Mouse (Mus musculus) testis, postnatal 14 days (tissue): ENCODE data around the gene Cachd1.

ENCODE experiments used
- DNase-seq: peaks from one replicate; pipeline ENCODE4 v3.0.0; 2021; ENCODE audit warnings: low spot score

Cachd1 gene

DNA sequence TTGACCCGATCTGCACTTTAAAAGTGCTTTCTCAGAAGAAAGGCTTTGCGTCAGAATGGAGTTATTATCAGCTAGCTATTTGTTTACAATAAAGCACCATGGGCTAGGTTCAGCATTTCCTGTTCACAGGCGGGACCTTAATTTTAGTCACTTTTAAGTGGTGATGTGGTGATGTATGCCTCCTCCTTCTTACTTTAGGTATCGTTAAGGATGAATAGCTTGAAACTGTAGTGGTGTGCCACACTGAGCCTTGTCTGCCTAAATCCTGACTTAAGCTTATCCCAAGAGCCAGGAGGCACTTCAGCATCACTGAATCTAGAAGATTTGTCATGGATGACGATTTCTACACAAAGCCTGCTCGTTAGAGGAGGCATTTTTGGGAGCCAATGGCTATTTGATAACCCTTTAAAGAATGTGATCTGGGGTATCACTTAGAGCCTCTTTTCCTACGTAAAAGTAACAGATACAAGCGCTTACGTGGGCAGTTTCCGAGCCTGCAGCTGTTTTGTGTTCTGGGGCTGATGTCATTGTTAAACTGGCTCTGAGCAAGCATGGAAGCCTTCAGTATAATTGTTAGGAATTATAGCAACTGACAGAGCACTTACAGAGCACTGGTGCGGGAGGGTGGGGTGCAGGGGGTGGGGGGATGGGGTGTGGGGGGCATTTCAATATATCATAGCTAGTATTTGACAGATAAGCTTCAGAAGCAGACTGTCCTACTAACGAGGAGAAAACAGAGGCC lies 89.7 kb downstream of the Cachd1 start:
- no peak for DNase-seq

DNA sequence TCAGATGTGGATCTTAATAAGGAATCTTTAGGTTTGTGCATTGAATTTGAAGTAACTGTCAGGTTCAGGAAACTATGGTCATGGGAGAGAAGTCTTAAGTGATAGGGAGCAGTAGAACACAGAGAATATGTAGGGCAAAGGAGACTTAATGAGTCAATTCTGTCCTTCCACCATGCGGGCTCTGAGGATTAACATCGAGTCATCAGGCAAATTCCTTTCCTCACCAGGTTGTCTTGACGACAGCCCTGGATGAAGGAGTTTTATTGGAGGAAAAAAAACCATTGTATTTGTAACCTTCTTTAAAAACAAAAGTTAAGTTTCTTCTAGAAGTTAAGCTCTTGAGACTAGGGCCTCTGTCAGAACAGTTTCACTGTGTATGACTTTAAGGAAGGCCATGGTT lies 100.9 kb downstream of the Cachd1 start:
- DNase-seq, result no peak

DNA sequence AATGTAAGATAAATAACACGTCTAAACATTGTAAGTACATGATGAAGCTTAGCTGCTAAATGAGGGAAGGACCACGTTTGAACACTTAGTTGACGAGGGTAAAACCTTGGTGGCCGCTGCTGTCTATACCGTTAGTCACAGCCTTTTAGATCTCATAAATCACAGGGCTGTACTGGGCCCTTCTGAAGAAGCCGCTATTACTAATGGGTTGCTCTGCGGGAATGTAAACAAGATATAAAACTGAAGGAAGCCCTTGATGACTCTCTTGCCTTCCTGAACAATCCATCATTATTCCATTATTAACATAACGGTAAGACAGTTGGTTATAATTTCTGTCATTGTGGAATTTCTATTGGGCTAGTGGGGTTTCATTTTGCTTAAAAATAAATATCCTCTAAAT lies 102.9 kb downstream of the Cachd1 start:
- no peak for DNase-seq

DNA sequence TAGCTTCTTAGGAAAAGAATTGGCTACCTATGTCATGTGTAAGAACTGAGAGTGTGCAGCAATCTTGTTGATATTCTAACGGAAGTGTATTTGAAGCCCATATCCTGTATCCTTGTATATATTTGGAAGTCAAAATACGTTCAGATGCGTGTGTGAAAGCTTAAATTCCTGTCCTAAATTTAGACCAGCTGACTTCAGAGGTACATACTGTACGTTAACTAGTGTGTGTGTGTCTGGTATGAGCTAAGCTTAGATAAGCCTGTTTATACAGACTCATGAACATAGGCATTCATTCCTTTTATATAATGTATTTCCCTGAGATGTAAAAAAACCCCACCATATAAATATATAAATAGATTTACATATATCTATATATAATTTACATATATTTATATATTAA lies 103.6 kb downstream of the Cachd1 start:
- DNase-seq, result no peak

DNA sequence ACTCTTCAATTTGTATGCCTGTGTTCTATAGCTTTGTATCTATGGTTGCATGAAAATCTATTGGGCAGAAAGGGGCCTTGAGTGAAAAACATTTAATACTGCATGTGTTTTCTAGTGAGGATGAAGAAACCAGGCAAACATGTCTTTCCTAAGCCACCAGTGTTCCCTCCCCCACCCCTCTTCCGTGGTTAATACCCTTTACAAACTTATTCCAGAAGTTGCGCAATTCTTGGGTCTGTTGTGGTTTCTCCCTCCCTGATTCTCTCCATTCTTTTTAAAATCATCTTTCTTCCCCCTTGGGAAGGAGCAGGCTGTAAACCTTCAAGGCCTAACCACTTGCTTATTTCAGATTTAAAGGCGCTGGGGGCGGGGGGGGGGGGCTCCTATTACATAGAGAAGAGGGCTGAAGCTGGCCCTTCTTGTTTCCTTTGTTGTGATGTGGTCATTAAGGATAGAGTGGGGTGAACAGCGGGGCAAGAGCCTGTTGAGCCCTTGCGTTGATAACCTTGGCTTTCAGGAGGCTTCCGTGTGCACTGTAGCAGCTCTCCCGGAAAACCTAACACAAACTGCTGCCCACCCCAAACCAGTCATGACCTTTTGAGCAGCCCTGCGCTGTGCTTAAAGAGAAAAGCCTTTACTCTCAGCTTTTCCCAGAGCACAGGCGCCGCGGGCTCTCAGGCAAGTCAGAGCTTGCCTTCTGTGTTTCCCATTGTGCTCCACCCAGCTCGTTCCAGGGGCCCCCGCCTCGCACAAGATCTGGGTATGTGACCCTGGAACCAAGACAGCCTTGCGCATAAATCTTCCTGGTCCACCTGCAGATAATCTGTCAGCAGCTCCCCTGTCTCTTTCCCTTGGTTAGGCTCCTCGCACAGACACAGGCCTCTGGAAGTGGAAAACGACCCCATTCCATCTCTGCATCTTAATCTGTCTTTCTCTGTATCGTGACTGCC lies 109.6 kb downstream of the Cachd1 start:
- no peak for DNase-seq

DNA sequence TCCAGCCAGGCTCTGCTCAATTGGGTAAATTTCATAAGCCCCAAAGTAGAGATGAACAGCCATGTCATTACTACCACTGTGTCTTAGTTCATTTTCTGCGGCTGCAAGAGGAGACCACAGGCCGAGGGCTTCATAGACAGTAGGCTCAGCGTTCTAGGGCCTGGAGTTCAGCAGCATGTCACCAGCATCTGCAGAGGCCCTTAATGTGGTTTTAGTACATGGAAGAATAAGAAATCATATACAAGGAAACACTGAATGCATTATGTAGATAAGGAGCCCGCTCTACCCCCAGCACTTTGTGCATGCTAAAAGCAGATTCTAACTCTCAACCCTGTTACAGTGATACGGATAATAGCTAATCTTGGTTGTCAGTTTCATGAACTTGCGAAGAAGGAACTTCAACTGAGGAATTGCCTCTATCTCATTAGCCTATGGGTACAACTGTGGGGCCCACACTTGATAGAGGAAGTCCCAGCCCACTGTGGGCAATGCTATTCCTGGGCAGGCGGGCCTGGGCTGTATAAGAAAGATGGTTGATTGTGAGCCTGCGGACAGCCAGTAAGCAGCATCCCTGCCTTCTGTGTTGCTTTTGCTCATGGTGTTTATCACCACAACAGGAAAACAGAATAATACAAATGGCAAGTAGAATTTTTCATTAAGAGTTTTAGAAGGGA lies 110.4 kb downstream of the Cachd1 start:
- DNase-seq, result no peak

DNA sequence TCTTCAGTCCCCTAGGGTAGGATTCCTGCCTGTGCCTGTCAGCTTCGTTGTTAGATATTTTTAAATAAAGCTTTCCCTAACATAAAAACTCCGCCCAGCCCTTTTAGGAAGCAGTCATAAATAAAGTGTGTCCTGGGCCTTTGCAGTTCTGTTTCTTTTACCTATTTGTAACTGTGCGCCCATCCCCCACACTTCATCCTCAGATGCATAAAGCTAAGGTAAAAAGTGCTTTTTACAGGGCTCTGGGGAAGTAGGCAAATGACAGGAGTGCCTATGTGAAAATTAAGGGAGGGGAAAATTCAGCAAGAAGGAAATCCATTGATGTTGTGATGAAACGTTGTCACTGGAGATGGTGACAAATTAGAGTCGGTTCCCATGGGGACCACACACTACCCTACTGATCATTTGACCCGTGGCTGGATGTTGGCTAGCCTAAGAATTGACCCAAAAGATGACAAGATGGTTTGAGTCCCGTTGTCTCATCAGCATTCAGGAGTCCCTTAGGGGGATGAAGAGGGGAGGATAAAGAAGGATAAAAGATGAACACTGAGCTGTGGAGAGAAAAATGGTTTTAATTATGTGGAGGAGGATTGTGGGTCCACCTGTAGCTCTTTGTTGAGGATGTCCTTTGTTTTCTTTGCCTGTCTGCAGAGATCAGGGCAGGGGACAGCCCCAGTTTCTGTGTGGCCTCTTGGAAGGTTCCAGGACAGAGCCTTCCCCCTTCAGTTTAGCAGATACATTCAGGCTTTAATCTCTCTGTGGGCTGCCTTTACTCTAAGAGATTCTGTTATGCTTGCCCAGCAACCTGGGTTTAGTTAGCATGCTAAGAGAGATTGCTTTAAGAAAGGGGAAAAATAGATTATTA lies 113.9 kb downstream of the Cachd1 start:
- no peak for DNase-seq

DNA sequence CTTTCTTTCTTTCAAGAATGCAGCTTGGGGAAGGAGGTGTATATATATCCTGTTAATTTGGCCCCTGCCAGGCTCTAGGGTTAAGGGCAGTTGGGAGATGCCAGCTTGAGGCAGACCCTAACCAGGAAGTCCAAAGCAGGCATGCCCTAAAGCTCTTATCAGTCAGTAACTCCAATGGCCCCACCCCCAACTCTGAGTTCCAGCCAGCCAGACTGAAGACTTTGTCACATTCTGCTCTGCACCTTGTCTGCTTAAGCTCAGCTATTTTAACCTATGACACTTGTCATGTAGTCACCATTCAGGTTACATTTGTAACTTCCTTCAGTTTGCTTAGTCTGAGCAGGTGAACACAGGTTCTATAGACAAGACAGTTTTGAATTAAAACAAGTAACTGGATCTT lies 117.3 kb downstream of the Cachd1 start:
- DNase-seq, result no peak

DNA sequence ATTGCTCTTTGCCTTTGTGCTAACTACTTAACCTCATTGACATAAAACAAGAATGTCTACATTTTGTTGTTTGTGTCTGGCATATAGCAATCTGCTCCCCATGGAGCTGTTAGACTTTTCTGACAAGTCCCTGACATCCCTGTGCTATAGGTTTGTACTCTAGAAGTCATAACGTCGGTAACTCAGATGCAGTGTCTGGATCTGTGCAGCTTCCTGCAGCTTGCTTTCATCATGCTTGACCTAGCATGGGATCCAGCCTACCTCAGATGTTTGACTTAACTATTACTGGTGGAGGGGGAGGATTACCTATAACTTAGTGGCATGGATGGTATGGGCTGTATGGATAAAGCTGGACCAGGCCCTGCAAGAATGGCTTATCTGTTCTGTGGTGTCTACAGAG lies 117.7 kb downstream of the Cachd1 start:
- DNase-seq, result no peak

DNA sequence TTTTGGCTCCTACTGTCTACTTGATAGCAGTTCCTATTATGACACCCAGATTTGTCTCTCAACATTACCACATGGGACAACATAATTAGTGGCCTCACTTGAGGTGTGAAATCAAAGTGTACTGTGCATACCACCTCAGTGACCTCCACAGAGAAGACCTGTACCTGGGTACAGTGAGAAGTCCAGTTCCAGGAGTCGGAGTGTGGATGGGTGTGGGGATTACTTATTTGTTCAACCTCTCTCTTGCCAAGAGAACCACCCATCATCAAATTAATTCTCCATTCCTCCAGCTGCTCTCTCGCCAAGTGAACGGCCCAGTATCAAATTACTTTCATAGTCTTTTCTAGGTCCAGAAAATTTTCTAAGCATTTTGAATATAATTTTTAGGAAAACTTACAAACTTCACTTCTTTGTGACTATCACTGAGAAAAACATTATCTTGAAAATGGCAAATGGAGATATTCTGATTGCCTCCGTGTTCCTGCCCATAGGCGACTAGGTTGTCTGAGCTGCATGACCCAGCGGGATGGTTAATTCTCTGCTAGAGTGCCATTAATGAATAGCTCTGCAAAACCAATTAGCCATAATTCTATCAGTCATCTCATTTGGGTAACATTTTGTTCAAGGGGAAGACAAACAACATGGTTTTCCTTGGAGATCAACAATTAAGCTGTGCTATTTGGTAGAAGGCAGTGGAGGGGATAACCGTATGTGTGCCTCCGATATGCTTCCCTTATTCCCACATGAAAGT lies 120.0 kb downstream of the Cachd1 start:
- no peak for DNase-seq

DNA sequence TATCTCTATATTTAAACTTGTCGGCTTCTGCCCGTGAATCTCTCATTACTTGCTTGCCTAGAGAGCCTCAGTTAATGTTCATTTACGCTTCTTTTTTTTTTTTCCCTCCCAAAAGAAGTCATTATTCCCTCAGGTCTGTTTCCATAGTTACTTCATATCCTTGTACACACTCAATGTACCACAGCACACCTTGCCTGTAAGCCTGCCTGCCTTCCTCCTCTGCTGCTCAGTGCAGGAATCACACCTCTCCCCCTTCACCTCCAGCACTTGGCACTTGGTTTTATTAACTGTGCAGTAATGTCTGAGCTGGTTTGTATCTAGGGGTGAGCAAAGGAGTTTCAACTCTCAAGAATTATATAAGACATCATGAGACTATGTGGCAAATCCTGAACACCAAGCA lies 121.5 kb downstream of the Cachd1 start:
- DNase-seq, result no peak

DNA sequence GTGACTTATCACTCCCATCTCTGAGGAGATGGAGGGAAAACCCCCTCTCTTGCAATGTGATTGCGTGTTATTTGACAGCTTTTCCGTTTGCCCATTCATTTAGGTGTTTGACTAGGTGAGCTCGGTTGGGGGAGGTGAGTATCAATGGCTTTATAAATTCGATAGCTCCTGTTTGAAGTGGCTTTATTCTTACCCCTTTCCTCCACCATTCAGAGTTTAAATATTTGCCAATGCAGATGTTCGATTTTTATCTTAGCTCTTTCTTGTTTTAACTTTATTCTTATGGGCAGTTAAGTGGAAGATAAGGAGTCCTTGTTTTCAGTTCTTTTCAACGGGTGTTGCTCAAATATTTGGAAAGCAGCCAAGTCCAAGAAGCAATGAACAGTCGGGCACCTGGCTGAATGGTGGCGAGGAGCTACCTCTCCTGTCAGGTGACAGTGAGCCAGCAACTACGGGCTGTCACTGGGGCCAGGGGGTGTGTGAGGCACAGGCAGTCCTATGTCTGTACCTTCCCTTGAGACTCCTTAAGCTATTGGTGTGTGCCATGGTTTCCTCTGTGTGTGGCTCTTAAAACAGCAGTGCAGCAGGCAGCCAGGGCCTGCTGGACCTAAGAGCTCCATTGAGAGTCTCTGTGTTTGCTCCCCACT lies 133.3 kb downstream of the Cachd1 start:
- DNase-seq, result no peak

DNA sequence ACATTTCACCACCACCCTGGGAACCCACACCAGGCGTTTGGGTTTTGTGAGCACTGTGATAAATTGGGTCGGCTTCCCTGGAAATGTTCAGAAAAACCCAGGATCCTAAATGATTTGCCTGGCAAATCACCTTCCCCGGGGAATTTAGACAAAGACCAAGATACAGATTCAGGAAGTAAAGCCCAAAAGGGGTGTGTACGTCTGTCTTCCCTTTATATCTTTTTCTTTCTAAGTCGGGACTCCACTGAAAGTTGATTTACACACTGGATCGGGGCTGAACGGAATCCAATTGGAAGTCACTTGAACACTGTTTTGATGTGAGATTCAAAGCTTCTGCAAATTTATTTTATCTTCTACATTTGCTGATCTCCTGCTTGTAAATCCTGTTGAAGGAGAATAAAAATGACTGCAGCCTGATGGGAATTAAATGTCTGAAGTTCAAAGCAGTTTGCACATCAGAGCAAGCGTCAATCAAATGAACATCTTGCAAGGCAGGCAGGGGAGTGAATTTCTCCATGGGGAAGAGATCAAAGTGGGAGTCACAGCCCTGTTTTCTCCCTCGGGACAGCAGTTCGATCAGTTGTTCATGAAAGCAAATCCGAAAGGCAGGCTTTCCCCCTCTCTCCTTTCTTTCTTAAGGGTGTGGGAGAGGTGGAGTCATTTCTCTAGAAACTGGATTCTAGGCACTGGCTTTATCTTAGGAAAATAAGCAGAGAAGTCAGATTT lies 134.3 kb downstream of the Cachd1 start:
- DNase-seq, result no peak

DNA sequence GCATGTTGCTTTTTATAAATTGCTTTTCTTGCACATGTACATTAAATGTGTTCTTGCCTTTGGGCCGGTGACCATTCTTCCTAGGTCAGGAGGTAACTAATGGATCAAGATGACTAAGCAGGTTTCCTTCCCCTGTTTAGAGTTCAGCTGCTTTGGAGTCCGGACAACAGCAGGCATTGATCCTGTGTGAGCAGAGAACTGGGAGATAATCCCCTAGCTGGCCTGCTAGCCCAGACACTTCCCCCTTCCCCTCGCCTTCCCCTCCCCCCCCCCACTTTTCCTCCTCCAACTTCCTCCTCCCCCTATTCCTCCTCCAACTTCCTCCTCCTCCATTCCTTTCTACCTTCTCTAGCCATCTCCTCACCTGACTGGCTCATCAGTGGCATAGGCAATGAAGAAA lies 135.2 kb downstream of the Cachd1 start:
- no peak for DNase-seq

DNA sequence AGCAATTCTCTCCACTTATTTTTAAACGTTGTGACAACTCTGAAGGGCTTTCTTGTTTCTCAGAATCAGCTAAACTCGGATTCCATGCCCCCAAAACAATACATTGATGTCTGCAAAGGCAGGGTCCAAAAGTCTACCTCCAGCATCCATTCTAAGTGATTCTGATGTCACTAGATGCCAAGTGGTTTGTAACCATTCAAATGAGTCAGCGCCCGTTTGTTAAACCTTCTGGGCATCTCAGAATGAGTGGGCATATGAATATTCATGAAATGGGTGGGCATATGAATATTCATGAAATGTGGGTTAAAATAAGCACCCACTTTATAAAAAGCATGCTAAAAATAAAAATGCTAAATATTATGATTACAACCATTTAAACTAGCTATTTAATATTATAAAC lies 137.2 kb downstream of the Cachd1 start:
- DNase-seq, result no peak

DNA sequence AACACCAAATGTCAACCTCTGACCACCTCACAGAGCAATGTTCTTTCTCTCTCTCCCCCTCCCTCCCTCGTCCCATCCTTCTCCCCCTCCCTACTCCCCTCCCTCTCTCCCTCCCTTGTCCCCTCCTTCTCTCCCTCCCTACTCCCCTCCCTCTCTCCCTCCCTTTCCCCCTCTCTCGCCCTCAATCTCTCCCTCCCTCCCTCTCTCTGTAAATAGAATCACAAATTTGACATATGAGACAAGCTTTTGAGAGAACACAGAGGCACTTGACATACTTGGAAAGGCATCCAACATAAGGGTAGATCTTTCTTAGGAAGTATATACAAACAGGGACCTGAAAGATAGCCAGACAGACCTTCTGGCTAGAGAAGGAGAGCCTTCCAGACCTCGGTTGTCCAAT lies 138.1 kb downstream of the Cachd1 start:
- DNase-seq, result no peak

DNA sequence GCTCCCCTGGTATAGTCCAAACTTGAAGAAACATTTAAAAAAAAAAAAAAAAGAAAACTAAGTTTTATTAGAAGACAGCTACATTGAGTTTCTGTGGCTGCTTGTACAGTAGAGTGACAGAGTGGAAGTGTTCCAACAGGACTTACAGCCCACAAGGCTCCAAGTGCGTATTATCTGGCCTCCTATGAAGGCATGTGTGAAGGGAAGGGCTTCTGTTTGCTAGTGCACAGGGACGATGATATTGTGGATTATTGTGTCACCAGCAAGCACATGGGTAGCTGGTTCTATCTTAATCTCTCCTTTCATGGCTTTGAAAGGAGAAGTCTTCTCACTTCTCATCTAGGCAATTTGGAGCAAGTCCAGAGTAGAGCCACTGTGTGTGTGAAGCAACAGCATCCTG lies 138.6 kb downstream of the Cachd1 start:
- DNase-seq, result no peak

DNA sequence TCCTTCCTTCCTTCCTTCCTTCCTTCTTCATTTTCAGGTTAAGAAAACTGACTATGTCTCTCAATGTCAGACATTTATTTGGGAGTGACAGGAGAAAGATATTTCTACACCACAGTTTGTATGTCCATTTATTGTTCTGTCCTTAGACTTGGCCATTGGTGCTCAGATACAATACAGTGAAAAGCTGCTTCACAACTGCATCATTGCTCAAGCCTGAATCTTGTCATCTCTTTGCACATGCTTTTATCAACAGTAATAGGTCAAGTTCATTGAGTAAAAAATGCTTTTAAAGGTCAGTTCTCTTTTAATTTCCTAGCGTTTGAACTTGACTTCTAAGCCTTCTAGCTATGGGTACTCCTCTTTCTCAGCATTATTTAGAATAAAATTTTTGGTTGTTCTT lies 141.0 kb downstream of the Cachd1 start:
- DNase-seq, result no peak

DNA sequence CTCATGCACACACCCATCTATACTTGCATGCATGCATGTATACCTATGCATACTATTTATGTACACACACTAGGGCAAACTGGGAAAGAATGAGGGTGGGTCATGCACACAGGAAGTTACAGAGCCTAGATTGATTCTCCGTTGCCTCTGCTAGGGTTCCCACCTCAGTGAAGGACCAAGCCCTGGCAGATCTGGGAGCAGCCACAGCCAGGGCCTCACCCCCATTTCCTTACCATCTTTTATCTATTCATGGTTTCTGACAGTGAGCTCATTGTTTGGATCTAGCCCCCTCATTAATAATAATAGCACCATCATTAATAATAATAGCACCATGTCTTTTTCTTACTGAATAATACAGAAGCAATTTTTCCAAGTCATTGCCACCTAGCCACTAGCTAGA lies 143.9 kb downstream of the Cachd1 start:
- DNase-seq, result no peak
